Mouse (Mus musculus) neural tube, embryonic 12.5 days (tissue): ENCODE data around the gene Zfp420. TPM values are rescaled to one million over a fixed set of nuclear protein-coding genes. Genes with fewer than 3 reads are reported as not detected.

Experiments used
- ATAC-seq: fragments of 200-750 bp; cut with Nextera tagmentation; 2 replicates; pipeline ENCODE4 v1.8.0; 2017; ENCODE audit warnings: low read depth, mild to moderate bottlenecking, moderate TSS enrichment, moderate library complexity; ENCODE audit not compliant: low FRiP score
- H3K27ac ChIP-seq: fragments of 300-500 bp; sonication (generic); 2 replicates; pipeline ENCODE4 v1.5.1; 2016
- H3K27me3 ChIP-seq: fragments of 300-500 bp; sonication (generic); replicated peaks from 2 replicates; pipeline ENCODE4 v1.6.1; 2016; ENCODE audit warnings: mild to moderate bottlenecking
- H3K36me3 ChIP-seq: fragments of 300-500 bp; sonication (generic); 2 replicates; pipeline ENCODE4 v1.6.1; 2016; ENCODE audit warnings: mild to moderate bottlenecking
- H3K4me1 ChIP-seq: fragments of 300-500 bp; sonication (generic); 2 replicates; pipeline ENCODE4 v1.6.1; 2016
- H3K4me2 ChIP-seq: fragments of 300-500 bp; sonication (generic); replicated peaks from 2 replicates; pipeline ENCODE4 v1.6.1; 2016; ENCODE audit warnings: mild to moderate bottlenecking
- H3K4me3 ChIP-seq: fragments of 300-500 bp; sonication (generic); 2 replicates; pipeline ENCODE4 v1.5.1; 2016
- H3K9ac ChIP-seq: fragments of 300-500 bp; sonication (generic); 2 replicates; pipeline ENCODE4 v1.6.1; 2016; ENCODE audit warnings: mild to moderate bottlenecking
- H3K9me3 ChIP-seq: fragments of 300-500 bp; sonication (generic); 2 replicates; pipeline ENCODE4 v1.6.1; 2016; ENCODE audit warnings: mild to moderate bottlenecking
- WGBS: fragments of 180-500 bp; shearing (Covaris S2); methylation state at CpG from one replicate; pipeline ENCODE4 v1.1.7; 2016; 5-methylcytosine and 5-hydroxymethylcytosine counted together
- polyA plus RNA-seq: library from polyadenylated mRNA; unstranded; fragments of >200 nt; fragmentation: Nextera tagmentation; extraction: Ambion mirVana; gene quantifications from 2 replicates; pipeline ENCODE4 v1.2.1, GENCODE M21; 2016

The Zfp420 gene
- polyA plus RNA-seq, 1 experiment from 2014 or later = 13.9 TPM

DNA sequence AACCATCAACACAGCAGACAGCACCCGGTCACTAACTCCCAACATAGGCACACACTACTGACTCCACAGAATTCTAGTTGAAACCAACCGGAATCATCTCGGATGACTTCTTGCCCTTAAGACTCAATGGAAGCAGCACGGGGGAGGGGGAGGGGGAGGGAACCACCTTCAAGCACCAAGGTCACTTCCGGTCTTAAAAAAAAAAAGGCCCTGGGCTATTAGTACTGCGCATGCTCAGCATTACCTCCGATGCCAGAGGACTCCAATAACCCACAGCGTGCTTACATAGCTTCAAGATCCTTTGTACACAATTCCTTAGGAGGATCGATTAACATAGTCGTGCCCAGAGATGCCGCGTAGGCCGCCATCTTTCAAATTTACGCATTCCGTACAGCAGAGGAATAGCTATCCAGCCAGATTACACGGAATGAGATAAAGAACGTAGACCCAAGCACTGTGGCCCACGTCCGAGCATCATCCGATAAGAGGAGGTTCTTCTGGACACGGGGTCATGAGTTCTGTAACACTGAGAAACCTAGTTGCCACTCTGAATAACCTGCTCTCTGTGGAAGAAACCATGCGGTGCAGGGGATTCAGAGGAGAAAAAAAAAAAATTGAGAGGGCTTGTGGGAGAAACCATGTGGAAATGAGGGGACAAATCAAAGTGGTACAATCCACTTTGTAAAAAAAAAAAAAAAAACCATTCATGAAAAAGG is 46.3 kb downstream of the Zfp420 start, which contains the start of gene Zfp27:
TSS of gene Zfp27 (minus strand) at position 607 of the 716 bp plus-strand sequence.
- peak; percentile 73 for ATAC-seq
- under 1% methylated on average over 22 of the region's 22 CpGs for WGBS
- Histone ChIP-seq H3K36me3 (peaks cover 21% of the 10 kb centered on the region), H3K4me1 (peaks cover 12% of the 10 kb centered on the region), H3K9ac (peak within 1 kb of the TSS; percentile 58), H3K4me2 (peak within 1 kb of the TSS; percentile 57), H3K4me3 (peak within 1 kb of the TSS; percentile 48), H3K9me3 (no peaks in the 10 kb centered on the region), H3K27me3 (no peaks in the 10 kb centered on the region), H3K27ac (peak within 1 kb of the TSS; percentile 75)

DNA sequence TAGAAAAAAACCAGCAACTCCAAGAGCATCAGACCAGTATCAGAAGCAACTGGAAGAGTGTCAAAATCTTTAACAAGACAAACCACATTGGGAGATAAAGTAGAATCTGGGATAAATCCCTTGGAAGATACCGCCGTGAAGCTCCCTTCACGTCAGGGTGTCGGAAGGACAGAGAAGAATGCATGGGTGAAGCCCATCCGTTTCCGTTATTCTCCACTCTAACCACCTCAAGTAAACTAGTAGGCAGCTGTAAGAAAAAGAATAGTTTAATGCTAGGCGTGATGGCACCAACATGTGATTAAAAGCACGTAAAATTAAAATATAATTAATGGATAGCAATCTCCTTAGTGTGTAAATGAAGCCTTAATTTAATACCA is 46.9 kb downstream of the Zfp420 start:
- H3K36me3 ChIP-seq = peaks cover 22% of the 10 kb centered on the region
- no peaks in the 10 kb centered on the region for H3K27me3 ChIP-seq
- H3K4me3 ChIP-seq = peak overlapping the region; percentile 48
- no peaks in the 10 kb centered on the region for H3K9me3 ChIP-seq
- H3K4me1 ChIP-seq = peaks cover 12% of the 10 kb centered on the region
- peak overlapping the region; percentile 57 for H3K4me2 ChIP-seq
- H3K9ac ChIP-seq = peak overlapping the region; percentile 40; the same call in 1 of the 2 replicates
- peak overlapping the region; percentile 63; the same call in 1 of the 2 replicates for H3K27ac ChIP-seq
- WGBS = 20% methylated on average over 8 of the region's 8 CpGs
- ATAC-seq = no peak

DNA sequence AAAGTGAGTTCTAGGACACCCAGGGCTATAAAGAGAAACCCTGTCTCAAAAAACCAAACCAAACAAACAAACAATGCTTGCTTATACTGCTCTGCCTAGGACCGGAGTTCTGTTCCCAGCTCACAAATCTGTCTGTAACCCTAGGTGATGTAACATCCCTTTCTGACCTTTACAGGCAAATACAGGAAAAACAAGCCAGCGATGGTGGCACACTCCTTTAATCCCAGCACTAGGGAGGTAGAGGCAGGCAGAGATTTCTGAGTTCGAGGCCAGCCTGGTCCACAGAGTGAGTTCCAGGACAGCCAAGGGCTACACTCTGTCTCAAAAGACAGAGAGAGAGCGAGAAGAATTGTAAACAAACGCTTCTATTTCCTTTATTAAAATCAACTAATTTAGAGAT is 47.4 kb downstream of the Zfp420 start:
- Histone ChIP-seq H3K9ac (no peak overlapping the region), H3K4me3 (no peak overlapping the region), H3K4me1 (peaks cover 12% of the 10 kb centered on the region), H3K27ac (no peak overlapping the region), H3K27me3 (no peaks in the 10 kb centered on the region), H3K9me3 (no peaks in the 10 kb centered on the region), H3K4me2 (peak overlapping the region; percentile 57; the same call in 1 of the 2 replicates), H3K36me3 (peaks cover 26% of the 10 kb centered on the region)
- ATAC-seq = no peak
- WGBS = 91% methylated on average over 5 of the region's 5 CpGs

DNA sequence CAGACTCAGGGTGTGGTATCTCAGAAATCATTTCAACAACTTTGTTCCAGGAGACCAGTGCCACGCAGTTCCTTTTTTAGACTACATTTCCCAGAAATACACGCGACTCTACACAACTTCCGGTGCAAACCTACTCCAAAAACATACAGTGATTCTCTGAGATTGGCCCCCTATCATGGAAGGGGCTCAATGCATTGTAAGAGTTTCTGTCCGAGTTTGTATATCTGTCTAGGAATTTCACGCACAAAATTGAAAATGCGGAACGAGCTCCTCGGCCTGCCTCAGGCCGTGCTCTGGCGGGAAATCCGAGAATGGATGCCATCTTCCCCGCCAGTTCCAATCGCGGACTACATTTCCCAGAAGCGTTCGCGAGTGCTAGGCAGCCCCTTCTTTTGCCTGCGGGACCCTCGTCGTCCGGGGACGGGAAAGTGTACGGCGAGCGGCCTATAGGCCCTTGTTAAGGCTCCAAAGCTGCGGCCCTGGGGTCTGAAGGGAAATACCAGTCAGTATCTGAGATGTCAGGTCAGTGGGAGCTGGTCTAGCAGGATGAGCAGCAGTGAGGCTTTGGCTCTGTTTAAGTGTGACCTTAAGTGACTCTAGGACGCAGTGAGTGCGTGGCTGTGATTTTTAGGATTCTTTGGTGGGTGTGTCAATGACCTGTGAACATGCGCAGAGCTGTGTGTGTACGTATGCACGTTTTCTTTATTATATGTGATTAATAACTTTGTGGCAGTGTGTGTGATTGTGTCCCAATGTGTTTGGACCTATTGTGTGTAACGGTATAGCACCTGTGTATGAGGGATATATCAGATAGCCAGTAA is 48.6 kb downstream of the Zfp420 start, which contains the start of gene Zfp383:
TSS of gene Zfp383 (plus strand) at position 94 of the 821 bp plus-strand sequence.
- H3K4me1 ChIP-seq = peaks cover 12% of the 10 kb centered on the region
- peaks cover 28% of the 10 kb centered on the region for H3K36me3 ChIP-seq
- WGBS = 1% methylated on average over 33 of the region's 33 CpGs
- no peaks in the 10 kb centered on the region for H3K9me3 ChIP-seq
- H3K27ac ChIP-seq = no peak within 1 kb of the TSS
- peak within 1 kb of the TSS; percentile 70 for H3K4me2 ChIP-seq
- H3K27me3 ChIP-seq = no peaks in the 10 kb centered on the region
- peak within 1 kb of the TSS; percentile 52 for H3K4me3 ChIP-seq
- ATAC-seq = peak; percentile 88
- peak within 1 kb of the TSS; percentile 54 for H3K9ac ChIP-seq

DNA sequence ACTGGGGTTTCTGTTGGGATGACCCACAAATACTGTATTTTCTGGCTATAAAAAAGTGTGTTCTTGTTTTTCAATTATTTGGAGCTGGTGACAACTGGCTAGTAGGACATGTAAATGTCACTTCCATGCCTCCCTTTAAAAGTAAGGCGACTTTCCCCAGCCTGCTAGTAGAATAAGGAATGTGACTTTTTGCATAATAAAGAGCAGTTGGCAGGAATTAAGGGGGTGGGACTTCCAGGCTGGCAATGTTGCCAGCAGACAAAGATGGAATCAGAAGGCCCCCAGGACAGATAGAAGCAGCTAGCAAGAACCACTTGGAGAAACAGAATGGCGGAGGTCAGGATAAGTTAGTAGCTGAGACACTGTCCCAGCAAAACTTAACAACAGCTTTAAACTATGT is 50.5 kb downstream of the Zfp420 start:
- Histone ChIP-seq H3K4me2 (peak overlapping the region; percentile 70; the same call in 1 of the 2 replicates), H3K27me3 (no peaks in the 10 kb centered on the region), H3K9me3 (no peaks in the 10 kb centered on the region), H3K4me3 (no peak overlapping the region), H3K9ac (no peak overlapping the region), H3K36me3 (peaks cover 41% of the 10 kb centered on the region), H3K4me1 (peaks cover 12% of the 10 kb centered on the region), H3K27ac (no peak overlapping the region)
- 61% methylated on average over 2 of the region's 2 CpGs for WGBS
- no peak for ATAC-seq

DNA sequence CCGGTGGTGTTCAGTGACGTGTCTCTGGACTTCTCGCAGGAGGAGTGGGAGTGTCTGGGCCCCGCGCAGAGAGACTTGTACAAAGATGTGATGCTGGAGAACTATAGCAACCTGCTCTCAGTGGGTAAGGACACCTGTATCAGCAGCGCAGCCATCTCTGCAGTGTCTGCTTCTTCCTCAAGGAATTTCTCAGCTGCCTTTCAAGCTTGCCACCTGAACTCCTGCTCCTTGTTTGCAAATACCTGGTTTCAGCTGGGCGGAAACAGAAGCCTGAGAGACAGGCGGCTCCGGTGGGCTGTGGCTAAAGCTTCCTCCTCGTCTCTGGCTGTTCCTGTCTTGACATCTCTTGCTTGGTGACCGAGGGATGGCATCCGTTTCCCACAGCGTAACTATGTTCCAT is 52.4 kb downstream of the Zfp420 start:
- H3K9me3 ChIP-seq = no peaks in the 10 kb centered on the region
- no peak overlapping the region for H3K4me3 ChIP-seq
- no peak overlapping the region for H3K4me2 ChIP-seq
- H3K27me3 ChIP-seq = no peaks in the 10 kb centered on the region
- no peak for ATAC-seq
- peaks cover 12% of the 10 kb centered on the region for H3K4me1 ChIP-seq
- peaks cover 55% of the 10 kb centered on the region for H3K36me3 ChIP-seq
- H3K9ac ChIP-seq = no peak overlapping the region
- 96% methylated on average over 13 of the region's 13 CpGs for WGBS
- no peak overlapping the region for H3K27ac ChIP-seq

DNA sequence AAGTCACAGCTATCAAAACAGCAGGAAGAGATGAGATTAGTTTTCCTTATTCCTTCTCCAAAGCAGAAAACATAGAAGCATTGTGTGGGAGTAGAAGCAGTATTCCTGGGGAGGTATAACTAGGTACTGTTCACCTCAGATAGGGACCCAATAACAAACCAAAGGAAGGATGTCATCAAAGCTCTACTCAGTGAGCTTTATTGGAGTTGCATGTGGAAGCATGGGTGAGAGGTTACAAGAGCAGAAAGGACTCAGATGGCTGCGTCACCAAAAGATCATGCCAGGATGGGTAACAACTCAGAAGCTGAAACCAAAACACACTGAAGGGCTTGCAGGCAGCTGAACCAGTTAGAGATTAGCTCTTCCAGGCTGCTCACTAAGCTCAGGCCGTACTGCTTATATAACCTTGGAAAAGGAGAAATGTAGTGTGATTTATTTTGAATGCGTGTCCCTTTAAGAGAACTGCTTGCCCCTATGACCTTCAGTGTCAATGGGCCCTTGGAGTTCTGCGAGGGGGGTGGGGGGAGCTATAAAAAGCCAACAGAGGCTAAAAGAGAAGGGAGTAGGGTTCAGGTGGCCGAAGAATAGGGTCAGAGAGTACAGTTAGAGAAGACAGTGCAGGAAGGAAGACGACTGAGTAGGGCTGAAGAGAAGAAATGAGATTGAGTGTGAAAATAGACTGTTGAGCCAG is 57.7 kb downstream of the Zfp420 start:
- H3K36me3 ChIP-seq = peaks cover 39% of the 10 kb centered on the region
- WGBS = 28% methylated on average over 6 of the region's 6 CpGs

DNA sequence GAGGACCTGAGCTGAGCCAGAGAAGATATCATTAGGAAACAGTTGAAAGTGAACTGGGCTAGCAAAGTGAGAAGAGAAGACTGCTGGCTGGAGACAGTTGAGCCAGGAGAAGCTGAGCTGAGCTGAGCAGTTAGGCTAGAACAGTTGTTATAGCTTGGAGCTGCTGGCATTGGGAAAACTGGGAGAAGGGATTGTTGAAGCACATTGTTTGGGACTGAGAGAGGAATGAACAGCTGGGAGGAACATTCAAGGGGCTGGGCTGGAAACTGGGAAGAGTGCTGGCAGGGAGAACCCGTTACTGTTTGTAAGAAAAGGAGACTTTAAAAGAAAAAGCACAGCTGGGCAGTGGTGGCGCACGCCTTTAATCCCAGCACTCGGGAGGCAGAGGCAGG is 58.3 kb downstream of the Zfp420 start:
- H3K27ac ChIP-seq = no peak overlapping the region
- H3K4me1 ChIP-seq = no peaks in the 10 kb centered on the region
- H3K9ac ChIP-seq = no peak overlapping the region
- H3K4me3 ChIP-seq = no peak overlapping the region
- peaks cover 36% of the 10 kb centered on the region for H3K36me3 ChIP-seq
- H3K27me3 ChIP-seq = no peaks in the 10 kb centered on the region
- WGBS = 79% methylated on average over 4 of the region's 4 CpGs
- no peaks in the 10 kb centered on the region for H3K9me3 ChIP-seq
- no peak overlapping the region for H3K4me2 ChIP-seq
- no peak for ATAC-seq

More for the DNA sequence above, 57.7 kb downstream of the Zfp420 start:
- H3K4me2 ChIP-seq = no peak overlapping the region
- no peak for ATAC-seq
- H3K27ac ChIP-seq = no peak overlapping the region
- H3K4me1 ChIP-seq = no peaks in the 10 kb centered on the region
- no peaks in the 10 kb centered on the region for H3K9me3 ChIP-seq
- H3K4me3 ChIP-seq = no peak overlapping the region
- H3K27me3 ChIP-seq = no peaks in the 10 kb centered on the region
- no peak overlapping the region for H3K9ac ChIP-seq

DNA sequence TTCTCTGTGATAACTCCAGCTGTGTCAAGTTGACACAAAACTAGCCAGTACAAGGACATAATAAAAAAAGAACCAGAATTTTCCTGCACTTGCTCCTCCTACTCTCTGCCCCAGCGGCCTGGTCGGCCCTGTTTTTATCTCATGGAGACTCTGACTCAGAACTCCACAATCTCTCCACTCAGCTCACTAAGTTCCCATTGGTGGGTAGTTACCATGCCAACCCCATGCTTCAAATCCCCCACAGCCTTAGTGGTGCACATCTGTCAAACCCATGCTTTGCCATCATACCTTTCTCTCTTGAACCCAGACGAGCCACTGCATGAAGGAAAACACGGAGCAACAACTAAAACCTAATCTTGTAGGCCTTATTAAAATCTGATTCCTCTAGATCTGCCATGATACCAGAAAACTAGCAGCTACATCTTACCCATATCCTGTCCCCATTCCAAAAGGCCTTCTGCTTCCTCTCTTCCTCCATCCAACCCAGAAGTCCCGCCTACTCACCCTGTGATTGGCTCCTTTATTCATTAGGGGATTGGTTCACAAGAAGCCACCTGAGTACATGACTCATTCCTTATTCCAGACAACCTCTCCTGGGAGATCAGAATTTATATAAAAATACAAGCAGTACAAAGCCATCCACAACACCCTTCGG is 61.8 kb downstream of the Zfp420 start:
- no peak overlapping the region for H3K4me2 ChIP-seq
- no peak for ATAC-seq
- H3K27ac ChIP-seq = no peak overlapping the region
- no peaks in the 10 kb centered on the region for H3K4me1 ChIP-seq
- no peak overlapping the region for H3K4me3 ChIP-seq
- H3K27me3 ChIP-seq = no peaks in the 10 kb centered on the region
- H3K36me3 ChIP-seq = peaks cover 5% of the 10 kb centered on the region; the same call in 1 of the 2 replicates
- 87% methylated on average over 6 of the region's 6 CpGs for WGBS
- no peaks in the 10 kb centered on the region for H3K9me3 ChIP-seq
- H3K9ac ChIP-seq = no peak overlapping the region

DNA sequence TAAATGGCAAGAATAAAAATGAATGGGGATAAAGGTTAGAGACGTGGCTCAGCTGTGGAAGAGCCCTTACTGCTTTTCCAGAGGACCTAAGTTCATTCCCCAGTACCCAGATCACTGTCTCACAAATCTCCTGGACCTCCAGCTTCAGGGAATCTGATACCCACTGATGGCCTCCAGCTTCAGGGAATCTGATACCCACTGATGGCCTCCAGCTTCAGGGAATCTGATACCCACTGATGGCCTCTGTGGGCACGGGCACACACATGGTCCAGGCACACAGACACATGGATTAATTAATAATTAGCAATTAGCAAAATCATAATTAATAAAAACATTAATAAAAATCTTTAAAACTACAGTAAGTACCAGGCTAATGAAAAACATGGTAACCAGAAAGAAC is 63.0 kb downstream of the Zfp420 start:
- 59% methylated on average over 2 of the region's 2 CpGs for WGBS
- H3K4me1 ChIP-seq = no peaks in the 10 kb centered on the region
- no peaks in the 10 kb centered on the region for H3K9me3 ChIP-seq
- no peak overlapping the region for H3K27ac ChIP-seq
- no peak overlapping the region for H3K4me2 ChIP-seq
- no peaks in the 10 kb centered on the region for H3K27me3 ChIP-seq
- H3K4me3 ChIP-seq = no peak overlapping the region
- no peak overlapping the region for H3K9ac ChIP-seq
- no peak for ATAC-seq
- no peaks in the 10 kb centered on the region for H3K36me3 ChIP-seq
